Mouse (Mus musculus): ENCODE data around the gene Snu13. TPM values are rescaled to one million over a fixed set of nuclear protein-coding genes. Genes with fewer than 3 reads are reported as not detected.

The Snu13 gene
- polyA plus RNA-seq (2012; rRNA removed), result 155 and 182 TPM in 2 replicates
- polyA plus RNA-seq (2014; fragmentation: Nextera tagmentation; extraction: Ambion mirVana), result 268 and 280 TPM in 2 replicates

DNA sequence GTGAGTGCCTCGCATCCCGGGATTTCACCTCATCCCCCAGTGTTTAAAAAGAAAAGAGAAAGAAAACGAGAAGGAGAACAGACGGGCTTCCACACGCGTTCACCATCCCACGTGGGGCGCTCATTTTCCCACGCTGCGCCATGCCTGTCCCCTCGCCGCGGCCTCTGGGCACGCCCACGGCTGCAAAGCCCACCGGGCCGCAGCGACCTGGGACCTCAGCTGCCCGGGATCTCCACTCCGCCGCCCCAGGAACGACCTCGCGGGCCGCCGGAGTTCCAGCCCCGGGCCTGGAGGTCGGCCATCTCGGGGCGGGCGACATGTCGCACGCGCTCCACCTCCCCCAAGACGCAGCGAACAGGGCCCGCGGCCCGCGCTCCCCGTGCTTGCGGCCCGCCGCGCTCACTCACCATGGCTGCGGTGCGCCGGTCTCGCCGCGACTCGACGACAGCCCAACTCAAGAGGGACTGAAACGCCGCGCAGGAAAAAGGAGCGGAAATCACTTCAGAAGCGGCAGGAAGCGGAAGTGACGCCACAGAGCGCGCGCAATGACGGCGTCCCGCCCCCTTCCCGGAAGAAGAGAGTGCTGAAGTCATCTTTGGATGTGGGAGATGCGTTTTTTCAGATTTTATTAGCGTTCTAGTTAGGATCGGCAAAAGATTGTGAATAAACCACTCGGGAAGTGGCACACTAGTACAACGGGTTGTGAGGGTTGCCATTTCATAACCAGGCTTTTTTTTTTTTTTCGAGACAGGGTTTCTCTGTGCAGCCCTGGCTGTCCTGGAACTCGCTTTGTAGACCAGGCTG lies at the start of gene Snu13:
Snu13 (minus strand) TSS at position 519 of the 804 bp plus-strand sequence.
- peak within 1 kb of the TSS; percentile 83 for H3K4me2 ChIP-seq (replicated peaks; ENCODE audit: low read depth, low read length, severe bottlenecking)

DNA sequence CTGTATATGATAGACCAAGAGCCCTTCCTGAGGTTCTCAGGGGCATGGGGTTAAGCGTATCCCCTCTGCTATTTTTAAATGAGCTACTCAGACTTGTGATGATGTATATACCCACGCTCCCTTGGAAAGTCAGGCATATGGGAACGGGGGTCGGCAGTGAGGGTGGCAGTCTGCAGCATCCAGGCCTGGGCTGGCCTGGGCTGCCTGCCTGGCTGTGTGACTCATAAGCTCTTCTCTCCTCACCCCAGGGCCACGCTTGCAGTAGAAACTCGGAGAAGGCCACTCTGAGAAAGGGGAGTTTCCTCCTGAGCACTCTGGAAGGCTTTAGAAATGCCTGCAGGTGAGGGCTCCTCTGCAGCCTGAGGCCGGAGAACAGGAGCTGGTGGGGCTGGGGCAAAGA lies 43.7 kb upstream of the Snu13 start:
- H3K27me3 ChIP-seq (ENCODE audit: control insufficient read depth, insufficient read depth, low read length), result no peaks in the 10 kb centered on the region
- no peak overlapping the region for H3K4me3 ChIP-seq (replicated peaks; ENCODE audit: low read length)
- no peak overlapping the region for H3K4me2 ChIP-seq (replicated peaks; ENCODE audit: low read depth, low read length, severe bottlenecking)
- no peak for TF ChIP-seq POLR2A (IDR thresholded peaks at IDR 0.05; ENCODE audit: borderline replicate concordance, extremely low read depth, insufficient read depth, insufficient read length)
- WGBS, result 62% methylated on average over 7 of the region's 7 CpGs
- H3K4me1 ChIP-seq (ENCODE audit: control insufficient read depth, insufficient read depth, low read length), result no peaks in the 10 kb centered on the region
- no peak overlapping the region for H3K9ac ChIP-seq (ENCODE audit: low read depth, low read length, severe bottlenecking)
- DNase-seq (ENCODE audit: low spot score), result no peak
- H3K27ac ChIP-seq (replicated peaks; ENCODE audit: low read depth, low read length), result no peak overlapping the region
- no peaks in the 10 kb centered on the region for H3K36me3 ChIP-seq (ENCODE audit: control insufficient read depth, insufficient read depth, low read length)
- H3K9me3 ChIP-seq (ENCODE audit: control insufficient read depth, low read length), result no peaks in the 10 kb centered on the region
- ATAC-seq (ENCODE audit: low FRiP score, low read depth), result no peak

More for the DNA sequence above, at the start of gene Snu13:
- no peaks in the 10 kb centered on the region for H3K9me3 ChIP-seq (ENCODE audit: control insufficient read depth, low read length)
- H3K9ac ChIP-seq (ENCODE audit: low read depth, low read length, severe bottlenecking), result peak within 1 kb of the TSS; percentile 88
- peaks cover 5% of the 10 kb centered on the region for H3K4me1 ChIP-seq (ENCODE audit: control insufficient read depth, insufficient read depth, low read length)
- H3K36me3 ChIP-seq (ENCODE audit: control insufficient read depth, insufficient read depth, low read length), result peaks cover 16% of the 10 kb centered on the region
- DNase-seq (ENCODE audit: low spot score), result peak; percentile 90
- ATAC-seq (ENCODE audit: low FRiP score, low read depth), result peak; percentile 89
- peak within 1 kb of the TSS; percentile 81 for H3K27ac ChIP-seq (replicated peaks; ENCODE audit: low read depth, low read length)
- peak within 1 kb of the TSS; percentile 95 for H3K4me3 ChIP-seq (replicated peaks; ENCODE audit: low read length)
- WGBS, result under 1% methylated on average over 63 of the region's 74 CpGs
- no peaks in the 10 kb centered on the region for H3K27me3 ChIP-seq (ENCODE audit: control insufficient read depth, insufficient read depth, low read length)
- 0 out of 2 replicates have a peak, but pooled peaks have one; percentile 38 for TF ChIP-seq POLR2A (IDR thresholded peaks at IDR 0.05; ENCODE audit: borderline replicate concordance, extremely low read depth, insufficient read depth, insufficient read length)

DNA sequence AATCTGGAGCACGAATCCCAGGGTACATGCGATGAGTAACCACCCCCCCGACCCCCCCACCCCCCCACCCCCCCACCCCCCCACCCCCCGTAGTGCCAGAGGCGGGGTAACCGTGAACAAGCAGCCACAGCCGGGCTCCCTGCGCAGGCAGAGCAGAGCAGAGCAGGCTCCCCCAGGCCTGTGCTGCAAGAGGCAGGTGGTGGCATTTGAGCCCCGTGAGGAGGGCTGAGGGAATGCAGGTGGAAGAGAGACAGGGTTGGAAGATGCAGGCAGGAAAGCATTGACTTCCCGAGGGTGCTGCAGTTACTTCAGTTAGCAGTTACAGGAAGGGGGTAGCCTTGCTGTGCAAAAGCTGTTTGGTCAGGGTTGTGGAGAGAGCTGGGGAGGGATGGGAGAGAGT lies 39.9 kb upstream of the Snu13 start:
- H3K27me3 ChIP-seq (ENCODE audit: control insufficient read depth, insufficient read depth, low read length), result no peaks in the 10 kb centered on the region
- H3K27ac ChIP-seq (replicated peaks; ENCODE audit: low read depth, low read length), result no peak overlapping the region
- H3K4me3 ChIP-seq (replicated peaks; ENCODE audit: low read length), result no peak overlapping the region
- TF ChIP-seq POLR2A (IDR thresholded peaks at IDR 0.05; ENCODE audit: borderline replicate concordance, extremely low read depth, insufficient read depth, insufficient read length), result no peak
- WGBS, result 10% methylated on average over 10 of the region's 10 CpGs
- no peak overlapping the region for H3K4me2 ChIP-seq (replicated peaks; ENCODE audit: low read depth, low read length, severe bottlenecking)
- H3K36me3 ChIP-seq (ENCODE audit: control insufficient read depth, insufficient read depth, low read length), result no peaks in the 10 kb centered on the region
- ATAC-seq (ENCODE audit: low FRiP score, low read depth) (no peak), DNase-seq (ENCODE audit: low spot score) (no peak)
- H3K4me1 ChIP-seq (ENCODE audit: control insufficient read depth, insufficient read depth, low read length), result no peaks in the 10 kb centered on the region
- no peaks in the 10 kb centered on the region for H3K9me3 ChIP-seq (ENCODE audit: control insufficient read depth, low read length)
- no peak overlapping the region for H3K9ac ChIP-seq (ENCODE audit: low read depth, low read length, severe bottlenecking)

DNA sequence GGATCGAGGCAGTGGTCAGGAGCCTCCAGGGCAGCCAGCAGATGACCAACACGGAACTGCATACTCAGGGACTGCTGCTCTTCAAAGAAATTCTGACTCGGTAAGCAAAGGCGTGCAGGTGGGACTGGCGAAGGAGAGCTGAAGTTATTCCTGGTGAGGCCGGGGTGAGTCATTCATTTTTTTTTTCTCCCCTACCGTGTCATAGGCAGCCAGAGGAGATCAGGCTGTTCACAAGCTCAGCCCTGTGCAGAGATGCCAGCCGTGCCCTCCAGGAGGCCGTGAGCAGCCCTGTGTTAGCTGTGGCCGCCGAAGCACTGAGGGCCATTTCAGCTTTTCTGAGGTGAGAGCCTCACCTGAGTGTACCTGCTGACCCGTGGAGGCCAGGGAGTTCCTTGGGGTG lies 38.7 kb upstream of the Snu13 start:
- 77% methylated on average over 12 of the region's 12 CpGs for WGBS
- no peak overlapping the region for H3K4me2 ChIP-seq (replicated peaks; ENCODE audit: low read depth, low read length, severe bottlenecking)
- H3K27ac ChIP-seq (replicated peaks; ENCODE audit: low read depth, low read length), result no peak overlapping the region
- ATAC-seq (ENCODE audit: low FRiP score, low read depth) (no peak), DNase-seq (ENCODE audit: low spot score) (no peak)
- no peak overlapping the region for H3K4me3 ChIP-seq (replicated peaks; ENCODE audit: low read length)
- H3K36me3 ChIP-seq (ENCODE audit: control insufficient read depth, insufficient read depth, low read length), result no peaks in the 10 kb centered on the region
- H3K4me1 ChIP-seq (ENCODE audit: control insufficient read depth, insufficient read depth, low read length), result no peaks in the 10 kb centered on the region
- no peaks in the 10 kb centered on the region for H3K9me3 ChIP-seq (ENCODE audit: control insufficient read depth, low read length)
- no peak for TF ChIP-seq POLR2A (IDR thresholded peaks at IDR 0.05; ENCODE audit: borderline replicate concordance, extremely low read depth, insufficient read depth, insufficient read length)
- H3K9ac ChIP-seq (ENCODE audit: low read depth, low read length, severe bottlenecking), result no peak overlapping the region
- no peaks in the 10 kb centered on the region for H3K27me3 ChIP-seq (ENCODE audit: control insufficient read depth, insufficient read depth, low read length)

DNA sequence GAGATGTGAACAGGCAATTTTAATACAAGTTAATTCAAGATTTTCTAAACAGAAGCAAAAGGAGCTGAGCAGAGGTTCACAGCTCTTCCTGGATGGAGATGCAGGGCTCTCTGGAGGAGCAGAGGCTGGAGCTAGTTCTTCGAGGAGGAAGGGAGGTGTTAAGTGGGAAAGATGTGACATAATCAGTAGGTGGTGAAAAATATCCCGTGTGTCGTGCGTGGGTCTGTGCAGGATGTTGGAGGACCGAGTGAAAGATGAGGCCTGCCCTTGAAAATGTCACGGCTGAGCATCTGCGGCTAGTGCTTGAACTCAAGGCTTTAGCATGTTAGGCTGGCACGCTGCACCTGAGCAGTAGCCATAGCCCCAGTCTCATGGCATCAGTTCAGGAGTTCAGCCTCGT lies 38.2 kb upstream of the Snu13 start:
- H3K4me1 ChIP-seq (ENCODE audit: control insufficient read depth, insufficient read depth, low read length), result no peaks in the 10 kb centered on the region

More for the DNA sequence above, 38.2 kb upstream of the Snu13 start:
- no peaks in the 10 kb centered on the region for H3K27me3 ChIP-seq (ENCODE audit: control insufficient read depth, insufficient read depth, low read length)
- H3K9me3 ChIP-seq (ENCODE audit: control insufficient read depth, low read length), result no peaks in the 10 kb centered on the region
- no peaks in the 10 kb centered on the region for H3K36me3 ChIP-seq (ENCODE audit: control insufficient read depth, insufficient read depth, low read length)
- H3K4me3 ChIP-seq (replicated peaks; ENCODE audit: low read length), result no peak overlapping the region
- no peak overlapping the region for H3K4me2 ChIP-seq (replicated peaks; ENCODE audit: low read depth, low read length, severe bottlenecking)
- H3K9ac ChIP-seq (ENCODE audit: low read depth, low read length, severe bottlenecking), result no peak overlapping the region
- no peak for TF ChIP-seq POLR2A (IDR thresholded peaks at IDR 0.05; ENCODE audit: borderline replicate concordance, extremely low read depth, insufficient read depth, insufficient read length)
- 82% methylated on average over 9 of the region's 9 CpGs for WGBS
- ATAC-seq (ENCODE audit: low FRiP score, low read depth) (no peak), DNase-seq (ENCODE audit: low spot score) (no peak)
- H3K27ac ChIP-seq (replicated peaks; ENCODE audit: low read depth, low read length), result no peak overlapping the region
